Mouse (Mus musculus): ENCODE data around the gene Acbd3.

GRCm38 (mm10) chr1:180763828-180764227 lies 38.0 kb downstream of the Acbd3 start:
- TF ChIP-seq POLR2A (IDR thresholded peaks at IDR 0.05; ENCODE audit: insufficient read depth, low read depth, low read length): no peak
- no peak for TF ChIP-seq CTCF (IDR thresholded peaks at IDR 0.05; ENCODE audit: insufficient read depth, low read depth, low read length)

Data from olfactory bulb, adult 2 months (tissue).